Mouse (Mus musculus): ENCODE results near the gene Gnb3. TPM values are rescaled to one million over a fixed set of nuclear protein-coding genes. Genes with fewer than 3 reads are reported as not detected.
A peak's percentile ranks its signal among the peaks of the same experiment; 100 is the strongest.

Gene Gnb3
- total and polyA plus RNA-seq, 3 experiments: 0.64 to 4.1 (median 2.2) TPM

GRCm38 (mm10) chr6:124814448-124814847 lies 25.6 kb downstream of the Gnb3 start:
- dilution Hi-C loops (cut with MboI; ENCODE audit: extremely low pct_ligation_motif_present, extremely low pct_unique_long_range_greater_than_20kb, low sequenced_read_pairs): no loop called here
- H3K27ac ChIP-seq (ENCODE audit: insufficient read depth, low read depth): no peak overlapping the region
- no peak overlapping the region for H3K9ac ChIP-seq (ENCODE audit: insufficient read depth, low read depth)
- H3K27me3 ChIP-seq (replicated peaks): no peaks in the 10 kb centered on the region
- H3K4me1 ChIP-seq (ENCODE audit: control insufficient read depth in 1 of 2, insufficient read depth in 2 of 2): peaks cover 5 to 32% of the 10 kb centered on the region in 2 experiments
- H3K79me2 ChIP-seq (replicated peaks; ENCODE audit: control insufficient read depth, extremely low read depth, insufficient read depth, poor library complexity, severe bottlenecking): peaks cover 23% of the 10 kb centered on the region
- H3K9me3 ChIP-seq (replicated peaks; ENCODE audit: low read length): no peaks in the 10 kb centered on the region
- no peak for TF ChIP-seq RCOR1 (conservative IDR thresholded peaks at IDR 0.05; ENCODE audit: low read depth, low read length)
- no peak for TF ChIP-seq TCF12 (IDR thresholded peaks at IDR 0.05; ENCODE audit: low read depth, low read length)
- TF ChIP-seq SMC3 (IDR thresholded peaks at IDR 0.05; ENCODE audit: low read depth, low read length): no peak
- no peak for TF ChIP-seq CHD2 (IDR thresholded peaks at IDR 0.05; ENCODE audit: low read length)
- no peak for TF ChIP-seq SIN3A (IDR thresholded peaks at IDR 0.05; ENCODE audit: low read length)
- TF ChIP-seq MYC (IDR thresholded peaks at IDR 0.05; ENCODE audit: low read depth, low read length): no peak
- TF ChIP-seq NRF1 (IDR thresholded peaks at IDR 0.05; ENCODE audit: low read depth, low read length): no peak
- TF ChIP-seq GABPA (IDR thresholded peaks at IDR 0.05; ENCODE audit: insufficient replicate concordance, low read depth, low read length): no peak
- TF ChIP-seq ZMIZ1 (IDR thresholded peaks at IDR 0.05; ENCODE audit: low read depth, low read length): no peak
- TF ChIP-seq MAZ (IDR thresholded peaks at IDR 0.05; ENCODE audit: low read depth, low read length): no peak
- no peak for TF ChIP-seq ELF1 (IDR thresholded peaks at IDR 0.05; ENCODE audit: low read depth, low read length)
- TF ChIP-seq HCFC1 (IDR thresholded peaks at IDR 0.05; ENCODE audit: low read depth, low read length): no peak
- H3K4me2 ChIP-seq (ENCODE audit: insufficient read depth, low read depth, poor library complexity, severe bottlenecking): peak overlapping the region; percentile 83
- no peak for DNase-seq (ENCODE audit: extremely low read depth)
- peak overlapping the region in 2 of 3 experiments; percentile 11 to 82 for H3K4me3 ChIP-seq (replicated peaks in 1 of 3; ENCODE audit: low read depth in 2 of 3, low read length in 2 of 3, poor library complexity in 1 of 3)
- in situ Hi-C loops (cut with MboI; ENCODE audit: low pct_ligation_motif_present, low pct_unique_long_range_greater_than_20kb, low sequenced_read_pairs): no loop called here
- peaks cover 67 to 81% of the 10 kb centered on the region in 2 experiments for H3K36me3 ChIP-seq (replicated peaks in 1 of 2; ENCODE audit: control insufficient read depth in 1 of 2, insufficient read depth in 1 of 2, low read length in 1 of 2)

- peak; percentile 86 for DNase-seq (ENCODE audit: extremely low read depth)
- TF ChIP-seq SIN3A (IDR thresholded peaks at IDR 0.05; ENCODE audit: low read length) (peak; percentile 54), POLR2AphosphoS2 (IDR thresholded peaks at IDR 0.05; ENCODE audit: low read depth, low read length) (peak; percentile 98), IRF4 (IDR thresholded peaks at IDR 0.05; ENCODE audit: low read depth, low read length) (no peak; the same call in 1 of the 2 replicates), ZC3H11A (IDR thresholded peaks at IDR 0.05; ENCODE audit: low read depth, low read length) (no peak), NRF1 (IDR thresholded peaks at IDR 0.05; ENCODE audit: low read depth, low read length) (no peak), KAT2A (IDR thresholded peaks at IDR 0.05; ENCODE audit: insufficient replicate concordance, low read length) (no peak), NELFE (IDR thresholded peaks at IDR 0.05; ENCODE audit: low read depth, low read length) (peak; percentile 99), TCF12 (IDR thresholded peaks at IDR 0.05; ENCODE audit: low read depth, low read length) (peak; percentile 82), ETS1 (conservative IDR thresholded peaks at IDR 0.05; ENCODE audit: low read depth, low read length) (no peak), E2F4 (IDR thresholded peaks at IDR 0.05; ENCODE audit: insufficient replicate concordance, low read depth, low read length) (no peak), MAZ (IDR thresholded peaks at IDR 0.05; ENCODE audit: low read depth, low read length) (no peak), PAX5 (IDR thresholded peaks at IDR 0.05; ENCODE audit: low read length) (no peak), HCFC1 (IDR thresholded peaks at IDR 0.05; ENCODE audit: low read depth, low read length) (peak; percentile 17; the same call in 1 of the 2 replicates), MEF2A (IDR thresholded peaks at IDR 0.05; ENCODE audit: borderline replicate concordance, low read depth, low read length) (no peak; the same call in 1 of the 2 replicates), CHD2 (IDR thresholded peaks at IDR 0.05; ENCODE audit: low read length) (peak; percentile 62), GABPA (IDR thresholded peaks at IDR 0.05; ENCODE audit: insufficient replicate concordance, low read depth, low read length) (no peak), JUND (conservative IDR thresholded peaks at IDR 0.05; ENCODE audit: low read depth, low read length) (no peak), ZMIZ1 (IDR thresholded peaks at IDR 0.05; ENCODE audit: low read depth, low read length) (peak; percentile 98), EP300 (IDR thresholded peaks at IDR 0.05; ENCODE audit: low read length) (no peak), RCOR1 (conservative IDR thresholded peaks at IDR 0.05; ENCODE audit: low read depth, low read length) (peak; percentile 51; the same call in 1 of the 2 replicates), POLR2A (IDR thresholded peaks at IDR 0.05; ENCODE audit: low read depth, low read length) (peak; percentile 99), MAX (IDR thresholded peaks at IDR 0.05; ENCODE audit: low read length) (no peak), SMC3 (IDR thresholded peaks at IDR 0.05; ENCODE audit: low read depth, low read length) (no peak), CHD1 (IDR thresholded peaks at IDR 0.05; ENCODE audit: low read depth, low read length) (no peak), JUN (IDR thresholded peaks at IDR 0.05; ENCODE audit: insufficient read depth, low read depth, low read length) (no peak), CTCF (conservative IDR thresholded peaks at IDR 0.05 in 1 of 2, IDR thresholded peaks at IDR 0.05 in 1 of 2; ENCODE audit: low read depth in 2 of 2, low read length in 2 of 2) (no peak), TBP (conservative IDR thresholded peaks at IDR 0.05; ENCODE audit: low read depth, low read length) (peak; percentile 98), MXI1 (IDR thresholded peaks at IDR 0.05; ENCODE audit: low read depth, low read length) (0 out of 2 replicates have a peak, but pooled peaks have one; percentile 18), BHLHE40 (IDR thresholded peaks at IDR 0.05; ENCODE audit: low read depth, low read length) (no peak)
Observed at GRCm38 (mm10) chr6:124813933-124814332, 26.1 kb downstream of the Gnb3 start, which contains the start of gene Tpi1. TSS of gene Tpi1 (minus strand) at chr6:124814296.

More at GRCm38 (mm10) chr6:124813933-124814332, 26.1 kb downstream of the Gnb3 start, which contains the start of gene Tpi1:
- dilution Hi-C loops (cut with MboI; ENCODE audit: extremely low pct_ligation_motif_present, extremely low pct_unique_long_range_greater_than_20kb, low sequenced_read_pairs) (no loop called here), in situ Hi-C loops (cut with MboI; ENCODE audit: low pct_ligation_motif_present, low pct_unique_long_range_greater_than_20kb, low sequenced_read_pairs) (no loop called here)
- peaks cover 23% of the 10 kb centered on the region for H3K79me2 ChIP-seq (replicated peaks; ENCODE audit: control insufficient read depth, extremely low read depth, insufficient read depth, poor library complexity, severe bottlenecking)
- peaks cover 5 to 34% of the 10 kb centered on the region in 2 experiments for H3K4me1 ChIP-seq (ENCODE audit: control insufficient read depth in 1 of 2, insufficient read depth in 2 of 2)
- peaks cover 63 to 81% of the 10 kb centered on the region in 2 experiments for H3K36me3 ChIP-seq (replicated peaks in 1 of 2; ENCODE audit: control insufficient read depth in 1 of 2, insufficient read depth in 1 of 2, low read length in 1 of 2)
- peak within 1 kb of the TSS; percentile 17; the same call in 1 of the 2 replicates for H3K27ac ChIP-seq (ENCODE audit: insufficient read depth, low read depth)
- H3K9ac ChIP-seq (ENCODE audit: insufficient read depth, low read depth): peak within 1 kb of the TSS; percentile 95
- peak within 1 kb of the TSS; percentile 83 for H3K4me2 ChIP-seq (ENCODE audit: insufficient read depth, low read depth, poor library complexity, severe bottlenecking)
- peak within 1 kb of the TSS; percentile 73 to 97 (median 82) for H3K4me3 ChIP-seq (replicated peaks in 1 of 3; ENCODE audit: low read depth in 2 of 3, low read length in 2 of 3, poor library complexity in 1 of 3)
- H3K27me3 ChIP-seq (replicated peaks): no peaks in the 10 kb centered on the region
- no peaks in the 10 kb centered on the region for H3K9me3 ChIP-seq (replicated peaks; ENCODE audit: low read length)

Measured in CH12.LX (cell line).